Mouse (Mus musculus) kidney, adult 11 months (tissue): Measurements from ENCODE around the gene Gm17581.

ENCODE experiments used
- DNase-seq: peaks from one replicate; pipeline ENCODE4 v3.0.0; 2022

The Gm17581 gene

GRCm38 (mm10) chr2:155687746-155688145, 47.9 kb downstream of the Gm17581 start:
- no peak for DNase-seq

GRCm38 (mm10) chr2:155686572-155686971, 49.1 kb downstream of the Gm17581 start:
- no peak for DNase-seq
